Mouse (Mus musculus): Measurements from ENCODE around the gene Wdr60. TPM values are rescaled to one million over a fixed set of nuclear protein-coding genes. Genes with fewer than 3 reads are reported as not detected.

Wdr60 gene
- polyA plus RNA-seq, 1 experiment from 2014 or later = 18.3 TPM

DNA sequence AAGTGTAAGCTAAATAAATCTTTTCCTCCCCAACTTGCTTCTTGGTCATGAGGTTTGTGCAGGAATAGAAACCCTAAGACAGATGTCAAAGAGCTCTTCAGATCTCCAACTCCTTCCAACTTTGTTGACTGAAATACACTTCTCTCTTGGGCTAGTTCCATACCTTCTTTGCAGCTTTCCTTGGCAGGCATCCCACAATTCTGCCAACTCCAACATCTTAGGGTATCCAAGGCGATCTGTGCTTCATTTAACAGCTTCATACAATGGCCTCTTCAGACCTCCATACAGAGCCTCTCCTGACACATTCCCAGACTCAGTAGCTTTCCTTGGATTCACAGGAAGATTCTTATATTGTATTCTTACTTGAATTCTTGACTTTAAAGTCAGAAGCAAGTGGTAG, 10.9 kb upstream of the Wdr60 start:
- Histone ChIP-seq H3K27me3 (replicated peaks; ENCODE audit: control insufficient read depth, insufficient read depth, low read length) (no peaks in the 10 kb centered on the region), H3K4me1 (ENCODE audit: control insufficient read depth, insufficient read depth, low read depth, low read length) (no peaks in the 10 kb centered on the region), H3K4me2 (ENCODE audit: low read length) (no peak overlapping the region), H3K27ac (ENCODE audit: low read depth, low read length) (no peak overlapping the region), H3K9ac (ENCODE audit: low read depth, low read length) (no peak overlapping the region), H3K9me3 (ENCODE audit: control insufficient read depth, low read length) (no peaks in the 10 kb centered on the region), H3K36me3 (ENCODE audit: control insufficient read depth, insufficient read depth, low read length) (no peaks in the 10 kb centered on the region), H3K4me3 (ENCODE audit: low read length) (no peak overlapping the region)
- no peak for ATAC-seq
- WGBS = 63% methylated on average over 1 of the region's 1 CpGs

DNA sequence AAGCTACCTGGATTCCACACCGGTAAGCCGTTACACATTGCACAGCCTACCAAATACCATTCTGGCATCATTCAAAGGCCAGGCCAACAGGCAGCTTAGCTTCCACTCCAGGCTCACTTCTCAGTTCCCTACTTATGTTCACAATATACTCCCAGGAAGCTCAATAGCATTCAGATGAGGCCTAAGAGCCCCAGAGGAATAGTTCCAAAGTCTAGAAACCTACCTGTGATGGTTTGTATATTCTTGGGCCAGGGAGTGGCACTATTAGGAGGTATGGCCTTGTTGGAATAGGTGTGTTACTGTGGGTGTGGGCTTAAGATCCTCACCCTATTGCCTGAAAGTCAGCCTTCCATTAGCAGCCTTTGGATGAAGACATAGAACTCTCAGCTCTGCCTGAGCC, 8.2 kb upstream of the Wdr60 start:
- H3K4me3 ChIP-seq (ENCODE audit: low read length) = no peak overlapping the region
- ATAC-seq = no peak
- WGBS = 94% methylated on average over 2 of the region's 2 CpGs
- no peaks in the 10 kb centered on the region for H3K9me3 ChIP-seq (ENCODE audit: control insufficient read depth, low read length)
- H3K27me3 ChIP-seq (replicated peaks; ENCODE audit: control insufficient read depth, insufficient read depth, low read length) = no peaks in the 10 kb centered on the region
- H3K9ac ChIP-seq (ENCODE audit: low read depth, low read length) = no peak overlapping the region
- no peaks in the 10 kb centered on the region for H3K36me3 ChIP-seq (ENCODE audit: control insufficient read depth, insufficient read depth, low read length)
- no peak overlapping the region for H3K4me2 ChIP-seq (ENCODE audit: low read length)
- no peak overlapping the region for H3K27ac ChIP-seq (ENCODE audit: low read depth, low read length)
- no peaks in the 10 kb centered on the region for H3K4me1 ChIP-seq (ENCODE audit: control insufficient read depth, insufficient read depth, low read depth, low read length)

DNA sequence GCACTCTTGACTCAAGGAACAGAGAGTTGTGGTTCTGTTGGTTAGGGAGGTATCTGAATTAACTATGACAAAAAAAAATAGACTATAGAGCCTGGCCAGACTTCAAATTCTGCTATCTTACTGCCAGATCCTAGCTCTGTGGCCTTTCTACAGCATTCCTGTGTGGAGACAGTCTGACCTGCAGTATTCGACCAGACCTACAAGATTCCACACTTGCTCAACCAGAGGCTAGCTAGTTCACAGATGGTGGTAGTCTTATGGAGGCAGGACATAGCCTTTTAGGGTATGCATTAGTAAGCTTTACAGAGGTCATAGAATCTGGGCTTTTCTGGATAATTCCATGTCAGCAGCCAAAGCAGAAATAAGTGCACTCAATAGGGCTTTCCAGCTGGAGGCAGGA, 7.7 kb upstream of the Wdr60 start:
- Histone ChIP-seq H3K4me1 (ENCODE audit: control insufficient read depth, insufficient read depth, low read depth, low read length) (no peaks in the 10 kb centered on the region), H3K4me3 (ENCODE audit: low read length) (no peak overlapping the region), H3K9ac (ENCODE audit: low read depth, low read length) (no peak overlapping the region), H3K27me3 (replicated peaks; ENCODE audit: control insufficient read depth, insufficient read depth, low read length) (no peaks in the 10 kb centered on the region), H3K27ac (ENCODE audit: low read depth, low read length) (no peak overlapping the region), H3K4me2 (ENCODE audit: low read length) (no peak overlapping the region), H3K36me3 (ENCODE audit: control insufficient read depth, insufficient read depth, low read length) (no peaks in the 10 kb centered on the region), H3K9me3 (ENCODE audit: control insufficient read depth, low read length) (no peaks in the 10 kb centered on the region)
- WGBS = 86% methylated on average over 1 of the region's 1 CpGs
- ATAC-seq = no peak

DNA sequence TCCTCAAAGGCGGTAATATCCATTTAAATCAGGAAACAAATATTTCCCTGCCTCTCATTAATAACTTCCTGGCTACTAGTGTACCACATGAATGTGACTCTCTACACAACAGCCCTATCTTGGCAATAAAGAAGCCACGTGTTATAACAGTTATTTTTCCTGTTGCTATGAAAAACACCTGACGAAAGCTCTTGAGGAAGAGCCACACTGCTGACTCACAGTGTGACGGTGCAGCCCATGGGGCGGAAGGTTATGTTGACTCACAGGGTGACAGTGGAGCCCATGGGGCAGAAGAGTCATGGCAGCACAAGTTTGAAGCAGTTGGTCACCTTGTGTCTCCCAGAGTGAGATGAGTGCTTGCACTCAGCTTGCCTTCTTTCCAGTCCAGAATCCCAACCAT, 6.6 kb upstream of the Wdr60 start:
- no peak for ATAC-seq
- 83% methylated on average over 5 of the region's 5 CpGs for whole genome bisulfite sequencing
- H3K4me1 ChIP-seq (ENCODE audit: control insufficient read depth, insufficient read depth, low read depth, low read length) = no peaks in the 10 kb centered on the region
- H3K27ac ChIP-seq (ENCODE audit: low read depth, low read length) = no peak overlapping the region
- no peaks in the 10 kb centered on the region for H3K9me3 ChIP-seq (ENCODE audit: control insufficient read depth, low read length)
- H3K36me3 ChIP-seq (ENCODE audit: control insufficient read depth, insufficient read depth, low read length) = no peaks in the 10 kb centered on the region
- no peak overlapping the region for H3K4me2 ChIP-seq (ENCODE audit: low read length)
- H3K27me3 ChIP-seq (replicated peaks; ENCODE audit: control insufficient read depth, insufficient read depth, low read length) = no peaks in the 10 kb centered on the region
- no peak overlapping the region for H3K9ac ChIP-seq (ENCODE audit: low read depth, low read length)
- H3K4me3 ChIP-seq (ENCODE audit: low read length) = no peak overlapping the region

DNA sequence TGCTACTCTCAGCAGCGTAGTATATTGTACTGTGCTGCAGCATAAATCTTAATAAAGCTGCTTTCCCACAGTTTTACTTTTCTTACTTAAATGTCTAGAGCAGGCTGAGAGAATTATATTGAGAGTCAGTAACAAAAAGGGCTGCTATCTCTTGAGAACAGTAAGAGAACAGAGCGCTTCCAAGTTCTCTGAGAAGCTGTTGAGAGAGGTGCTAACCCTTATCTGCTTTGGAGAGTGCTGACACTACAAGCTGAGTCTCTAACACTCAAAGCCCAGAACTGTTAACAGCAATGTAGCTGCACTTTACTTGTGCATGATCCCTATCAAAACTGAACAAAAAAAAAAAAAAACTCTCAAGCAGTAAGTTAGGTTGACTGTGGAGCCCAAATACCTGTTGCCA, 2.5 kb upstream of the Wdr60 start:
- H3K4me2 ChIP-seq (ENCODE audit: low read length) = no peak overlapping the region
- no peak overlapping the region for H3K27ac ChIP-seq (ENCODE audit: low read depth, low read length)
- no peaks in the 10 kb centered on the region for H3K36me3 ChIP-seq (ENCODE audit: control insufficient read depth, insufficient read depth, low read length)
- no peak for ATAC-seq
- H3K27me3 ChIP-seq (replicated peaks; ENCODE audit: control insufficient read depth, insufficient read depth, low read length) = no peaks in the 10 kb centered on the region
- no peak overlapping the region for H3K9ac ChIP-seq (ENCODE audit: low read depth, low read length)
- H3K4me3 ChIP-seq (ENCODE audit: low read length) = no peak overlapping the region
- H3K9me3 ChIP-seq (ENCODE audit: control insufficient read depth, low read length) = no peaks in the 10 kb centered on the region
- WGBS = 89% methylated on average over 2 of the region's 2 CpGs
- H3K4me1 ChIP-seq (ENCODE audit: control insufficient read depth, insufficient read depth, low read depth, low read length) = no peaks in the 10 kb centered on the region; the same call in 1 of the 2 replicates

DNA sequence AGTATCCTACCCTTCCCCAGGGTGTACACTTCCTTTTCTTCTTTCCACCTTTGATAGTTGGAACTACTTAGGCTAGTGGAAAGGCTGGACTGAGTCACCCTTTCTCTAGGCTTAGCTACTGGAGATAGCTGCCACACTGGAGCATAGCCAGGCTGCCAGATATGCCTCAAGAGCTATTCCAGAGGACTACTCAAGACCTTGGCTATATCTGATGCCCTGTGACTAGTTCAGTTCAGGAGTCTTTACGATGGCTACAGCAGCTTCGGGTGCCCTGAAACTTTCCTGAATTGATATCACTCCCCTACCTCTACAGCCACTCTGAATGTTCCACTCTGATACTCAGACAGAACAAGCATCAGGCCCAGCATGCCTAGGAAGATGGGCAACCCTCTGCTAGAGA, 1.9 kb upstream of the Wdr60 start:
- Histone ChIP-seq H3K27ac (ENCODE audit: low read depth, low read length) (no peak overlapping the region), H3K27me3 (replicated peaks; ENCODE audit: control insufficient read depth, insufficient read depth, low read length) (no peaks in the 10 kb centered on the region), H3K4me2 (ENCODE audit: low read length) (no peak overlapping the region), H3K4me1 (ENCODE audit: control insufficient read depth, insufficient read depth, low read depth, low read length) (no peaks in the 10 kb centered on the region; the same call in 1 of the 2 replicates), H3K36me3 (ENCODE audit: control insufficient read depth, insufficient read depth, low read length) (no peaks in the 10 kb centered on the region), H3K9ac (ENCODE audit: low read depth, low read length) (no peak overlapping the region), H3K9me3 (ENCODE audit: control insufficient read depth, low read length) (no peaks in the 10 kb centered on the region), H3K4me3 (ENCODE audit: low read length) (no peak overlapping the region)
- ATAC-seq = no peak
- 90% methylated on average over 2 of the region's 2 CpGs for WGBS

DNA sequence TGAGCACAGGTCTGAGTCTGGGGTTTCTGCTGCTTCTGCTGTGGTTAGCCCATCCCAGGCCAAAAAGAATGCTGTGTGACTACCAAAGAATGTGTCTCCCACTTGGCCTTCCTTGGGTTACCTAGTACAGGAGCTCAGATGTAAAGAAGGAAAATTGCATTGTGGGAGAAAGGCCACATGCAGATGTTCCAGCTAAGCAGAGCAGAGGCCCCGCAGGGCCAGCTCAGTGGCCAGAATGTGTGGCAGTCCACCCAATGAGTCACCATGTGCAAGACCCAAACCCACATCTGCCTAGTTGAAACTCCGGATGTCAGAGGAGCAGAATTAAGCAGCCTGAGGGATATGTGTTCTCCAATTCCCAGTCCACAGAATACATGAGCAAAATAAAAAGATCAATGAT, 4.5 kb downstream of the Wdr60 start:
- no peak for ATAC-seq
- Histone ChIP-seq H3K9ac (ENCODE audit: low read depth, low read length) (no peak overlapping the region), H3K27ac (ENCODE audit: low read depth, low read length) (no peak overlapping the region), H3K9me3 (ENCODE audit: control insufficient read depth, low read length) (no peaks in the 10 kb centered on the region), H3K36me3 (ENCODE audit: control insufficient read depth, insufficient read depth, low read length) (peaks cover 2% of the 10 kb centered on the region; the same call in 1 of the 2 replicates), H3K4me1 (ENCODE audit: control insufficient read depth, insufficient read depth, low read depth, low read length) (no peaks in the 10 kb centered on the region; the same call in 1 of the 2 replicates), H3K4me2 (ENCODE audit: low read length) (no peak overlapping the region), H3K4me3 (ENCODE audit: low read length) (no peak overlapping the region), H3K27me3 (replicated peaks; ENCODE audit: control insufficient read depth, insufficient read depth, low read length) (no peaks in the 10 kb centered on the region)
- 83% methylated on average over 2 of the region's 2 CpGs for WGBS

DNA sequence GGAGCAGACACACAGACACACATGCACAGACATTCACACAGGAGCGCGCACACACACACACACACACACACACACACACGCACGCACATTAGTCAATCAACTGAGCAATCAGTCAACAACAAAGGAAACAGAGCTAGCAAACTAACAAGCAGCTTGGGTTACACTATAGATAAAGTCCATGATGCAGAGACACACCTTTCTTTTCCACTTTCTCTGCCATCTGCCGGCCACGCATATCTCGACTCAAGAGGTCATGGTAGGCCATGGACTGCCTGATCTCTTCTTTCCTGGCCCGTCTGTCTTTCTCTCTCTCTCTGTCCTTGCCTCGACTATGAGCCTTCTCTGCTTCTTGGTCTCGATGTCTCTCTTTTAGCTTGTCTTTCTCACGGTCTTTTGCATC, 7.2 kb downstream of the Wdr60 start:
- no peak for ATAC-seq
- Histone ChIP-seq H3K4me3 (ENCODE audit: low read length) (no peak overlapping the region), H3K4me1 (ENCODE audit: control insufficient read depth, insufficient read depth, low read depth, low read length) (no peaks in the 10 kb centered on the region), H3K36me3 (ENCODE audit: control insufficient read depth, insufficient read depth, low read length) (peaks cover 7% of the 10 kb centered on the region; the same call in 1 of the 2 replicates), H3K27ac (ENCODE audit: low read depth, low read length) (no peak overlapping the region), H3K9ac (ENCODE audit: low read depth, low read length) (no peak overlapping the region), H3K27me3 (replicated peaks; ENCODE audit: control insufficient read depth, insufficient read depth, low read length) (no peaks in the 10 kb centered on the region), H3K4me2 (ENCODE audit: low read length) (no peak overlapping the region), H3K9me3 (ENCODE audit: control insufficient read depth, low read length) (no peaks in the 10 kb centered on the region)
- 91% methylated on average over 11 of the region's 11 CpGs for WGBS

DNA sequence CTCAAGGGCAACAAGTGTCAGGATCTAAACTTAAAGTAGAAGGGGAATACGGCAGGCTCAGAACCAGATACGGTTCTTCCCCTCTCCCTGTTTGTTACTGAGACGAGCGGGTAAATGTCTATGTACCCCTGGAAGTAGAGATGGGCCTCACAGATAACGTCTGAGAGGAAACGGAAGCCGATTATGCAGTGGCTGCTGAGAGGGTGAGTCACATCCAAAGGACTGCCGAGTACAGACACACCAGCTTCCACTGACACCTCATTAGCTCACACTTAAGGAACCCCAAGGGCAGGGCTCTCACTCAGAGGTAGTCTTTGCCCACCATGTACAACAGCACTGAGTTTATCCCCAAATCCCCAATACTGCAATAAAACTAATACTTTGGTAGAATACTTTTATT, 8.2 kb downstream of the Wdr60 start:
- no peak for ATAC-seq
- Histone ChIP-seq H3K4me3 (ENCODE audit: low read length) (no peak overlapping the region), H3K4me2 (ENCODE audit: low read length) (no peak overlapping the region), H3K27me3 (replicated peaks; ENCODE audit: control insufficient read depth, insufficient read depth, low read length) (no peaks in the 10 kb centered on the region), H3K36me3 (ENCODE audit: control insufficient read depth, insufficient read depth, low read length) (peaks cover 7% of the 10 kb centered on the region; the same call in 1 of the 2 replicates), H3K4me1 (ENCODE audit: control insufficient read depth, insufficient read depth, low read depth, low read length) (no peaks in the 10 kb centered on the region), H3K9me3 (ENCODE audit: control insufficient read depth, low read length) (no peaks in the 10 kb centered on the region), H3K27ac (ENCODE audit: low read depth, low read length) (no peak overlapping the region), H3K9ac (ENCODE audit: low read depth, low read length) (no peak overlapping the region)
- WGBS = 78% methylated on average over 8 of the region's 8 CpGs

DNA sequence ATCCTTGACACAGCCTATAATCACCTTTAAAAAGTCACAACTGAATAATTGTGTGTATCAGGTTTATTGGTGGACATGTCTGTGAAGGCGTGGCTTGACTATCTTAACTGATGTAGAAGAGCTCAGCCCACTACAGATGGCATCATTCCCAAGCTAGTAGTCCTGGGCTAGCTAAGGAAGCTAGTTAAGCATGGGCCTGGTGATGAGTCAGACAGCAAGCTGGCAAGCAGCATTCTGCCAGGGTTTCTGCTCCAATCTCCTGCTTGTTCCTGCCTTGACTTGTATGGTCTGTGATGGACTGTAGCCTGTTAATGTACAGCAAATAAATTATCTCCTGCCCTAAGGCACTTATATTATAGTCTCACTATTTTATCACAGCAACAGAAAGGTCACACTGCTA, 18.2 kb downstream of the Wdr60 start:
- Histone ChIP-seq H3K27me3 (replicated peaks; ENCODE audit: control insufficient read depth, insufficient read depth, low read length) (no peaks in the 10 kb centered on the region), H3K36me3 (ENCODE audit: control insufficient read depth, insufficient read depth, low read length) (peaks cover 23% of the 10 kb centered on the region), H3K27ac (ENCODE audit: low read depth, low read length) (no peak overlapping the region), H3K4me2 (ENCODE audit: low read length) (no peak overlapping the region), H3K9ac (ENCODE audit: low read depth, low read length) (no peak overlapping the region), H3K4me3 (ENCODE audit: low read length) (no peak overlapping the region), H3K4me1 (ENCODE audit: control insufficient read depth, insufficient read depth, low read depth, low read length) (no peaks in the 10 kb centered on the region), H3K9me3 (ENCODE audit: control insufficient read depth, low read length) (no peaks in the 10 kb centered on the region)
- no peak for ATAC-seq
- 75% methylated on average over 1 of the region's 1 CpGs for WGBS
